Mouse (Mus musculus) 3T3-L1 (cell line): ENCODE results near the gene Sucla2.
"Not testable (repeated sequence)": the region's sequence is repeated elsewhere in the genome, so short reads cannot be mapped to it uniquely, and the experiment has no call there.

Experiments used
- DNase-seq: peaks from one replicate; pipeline ENCODE4 v3.0.0-alpha.2; 2015; ENCODE audit warnings: low read depth, low spot score

Gene Sucla2

DNA sequence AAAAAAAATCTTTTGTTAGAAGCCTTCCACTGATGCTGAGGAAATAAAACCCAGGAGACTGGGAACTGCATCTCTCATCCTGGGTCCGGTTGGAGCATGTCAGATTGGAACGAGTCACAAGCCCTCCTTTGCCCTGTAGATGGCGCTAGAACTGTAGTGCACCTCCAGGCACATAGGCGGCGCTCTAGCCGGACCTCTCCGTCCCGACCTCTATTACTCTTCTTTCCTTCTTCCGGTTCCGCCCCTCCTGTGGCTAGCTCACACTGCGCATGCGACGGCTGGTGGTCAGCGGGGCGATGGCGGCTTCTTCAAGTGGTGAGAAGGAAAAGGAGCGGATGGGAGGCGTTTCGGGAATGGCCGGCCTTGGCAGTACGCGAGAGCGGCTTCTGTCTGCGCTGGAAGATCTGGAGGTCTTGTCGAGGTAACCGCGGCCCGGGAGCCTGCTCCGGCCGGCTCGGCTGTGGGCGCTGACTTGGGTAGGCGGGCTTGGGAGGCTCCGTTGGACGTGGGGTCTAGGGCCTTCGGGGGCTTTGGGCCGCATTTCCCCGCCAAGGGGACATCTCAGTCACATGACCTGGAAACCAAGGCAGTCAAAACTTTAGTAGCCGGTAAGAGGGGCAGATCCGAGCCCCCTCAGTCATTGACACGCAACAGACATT, 15.2 kb upstream of the Sucla2 start, which contains the start of gene Med4:
TSS of gene Med4 (plus strand) at position 261 of the 659 bp plus-strand sequence.
- peak; percentile 97 for DNase-seq

DNA sequence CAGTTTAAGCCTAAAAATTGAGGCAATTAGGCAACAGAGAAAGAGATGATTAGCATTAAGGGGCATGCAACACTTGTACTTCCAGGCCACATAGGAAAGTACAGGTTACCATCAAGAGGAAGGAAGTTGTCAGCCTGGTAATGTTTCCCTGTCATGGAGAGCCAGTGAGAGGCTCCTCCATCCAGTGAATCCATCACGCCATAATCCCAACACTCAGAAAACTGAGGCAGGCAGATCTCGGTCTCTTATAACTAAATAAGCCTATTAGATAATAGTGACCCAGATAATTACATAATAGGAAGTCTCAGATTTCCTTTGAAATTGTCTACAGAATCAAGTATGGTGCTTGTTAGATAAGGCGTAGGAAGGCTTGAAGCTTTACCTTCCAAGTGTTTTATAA, 983 bp upstream of the Sucla2 start:
- peak; percentile 11 for DNase-seq

DNA sequence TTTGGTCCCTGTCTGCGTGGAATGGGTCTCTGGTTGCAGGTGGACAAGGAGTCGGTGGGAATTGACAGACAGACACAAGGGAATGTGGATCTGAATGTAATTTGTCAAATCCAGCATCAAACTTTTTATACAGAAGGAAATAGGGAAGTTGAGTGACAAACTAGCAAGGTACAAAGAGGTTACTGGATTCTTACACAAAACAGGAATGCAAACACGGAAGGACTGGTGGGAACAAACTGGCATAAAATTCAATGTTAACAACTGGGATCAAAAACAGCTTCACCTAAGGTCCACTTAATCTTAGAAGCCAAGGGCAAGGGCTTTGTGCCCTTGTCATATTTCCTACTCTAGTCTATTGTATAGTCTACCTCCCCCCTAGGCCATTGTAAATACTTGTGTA, 3.5 kb downstream of the Sucla2 start:
- DNase-seq = not testable (repeated sequence)

DNA sequence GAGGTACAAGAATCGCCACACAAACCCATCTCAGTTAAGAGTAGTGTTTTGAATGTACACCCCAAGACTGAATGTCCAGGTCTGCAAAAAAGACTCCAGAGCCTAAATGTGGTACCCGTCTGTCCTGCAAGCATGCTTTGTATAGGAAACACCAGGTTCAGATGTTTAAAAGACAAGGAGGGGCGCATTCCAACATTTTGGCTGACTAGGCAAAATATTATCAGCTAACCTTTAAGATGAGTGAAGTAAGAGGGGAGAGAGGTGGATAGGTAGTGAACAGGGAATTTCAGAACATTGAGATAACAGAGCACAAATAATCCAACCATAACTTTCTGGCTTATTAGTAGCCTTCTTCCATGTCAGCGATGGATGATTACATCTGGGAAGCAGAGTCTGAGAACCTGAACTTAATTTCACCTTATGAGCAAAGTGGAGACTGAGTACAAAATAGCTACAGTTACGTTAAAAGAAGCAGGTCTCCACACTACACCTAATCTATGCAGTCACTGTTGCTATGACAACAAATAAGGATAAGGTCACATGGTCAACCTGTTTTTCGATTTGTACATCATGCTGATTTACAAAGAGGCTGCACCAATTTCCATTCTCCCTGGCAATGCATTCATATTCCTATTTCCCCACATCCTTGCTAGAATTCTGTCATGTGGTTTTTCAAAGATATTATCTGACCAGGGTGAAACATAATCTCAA, 8.8 kb downstream of the Sucla2 start:
- no peak for DNase-seq

DNA sequence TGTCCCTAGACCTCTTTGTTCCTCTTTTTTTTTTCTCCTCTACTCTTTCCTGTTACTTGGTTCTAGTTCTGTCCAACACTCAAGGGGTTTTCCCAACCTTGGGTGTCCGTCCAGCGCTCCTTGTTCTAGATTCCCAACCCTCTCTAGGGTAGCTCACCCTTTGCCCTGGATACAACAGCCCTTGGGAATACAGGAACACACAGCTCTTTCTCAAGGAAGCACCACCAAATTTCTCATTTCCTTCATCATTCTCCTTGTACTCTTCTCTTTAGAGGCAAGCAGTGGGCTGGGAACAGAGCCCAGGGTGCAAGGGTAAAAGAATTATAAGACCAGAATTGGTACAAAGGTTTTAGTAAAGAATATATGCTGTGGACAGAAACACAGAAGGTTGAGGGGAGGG, 10.5 kb downstream of the Sucla2 start:
- no peak for DNase-seq

DNA sequence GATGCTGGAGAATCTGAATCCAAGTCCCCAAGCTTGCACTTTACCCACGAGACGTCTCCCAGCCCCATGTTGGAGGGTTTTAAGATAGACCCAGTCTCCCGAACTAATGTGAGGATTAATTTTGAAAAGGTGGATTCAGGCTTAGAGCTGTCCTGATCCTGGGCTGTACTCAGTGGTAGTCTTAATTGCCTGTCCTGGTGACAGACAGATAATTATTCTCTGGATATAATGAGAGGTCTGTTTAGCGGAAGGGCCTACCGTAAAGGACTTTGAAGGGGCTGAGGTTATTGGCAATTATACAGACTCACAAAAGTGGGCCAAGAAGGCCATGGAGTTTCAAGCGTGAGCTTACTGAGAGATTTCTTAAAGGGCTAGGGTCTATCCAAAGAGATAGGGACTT, 18.7 kb downstream of the Sucla2 start:
- DNase-seq = no peak

DNA sequence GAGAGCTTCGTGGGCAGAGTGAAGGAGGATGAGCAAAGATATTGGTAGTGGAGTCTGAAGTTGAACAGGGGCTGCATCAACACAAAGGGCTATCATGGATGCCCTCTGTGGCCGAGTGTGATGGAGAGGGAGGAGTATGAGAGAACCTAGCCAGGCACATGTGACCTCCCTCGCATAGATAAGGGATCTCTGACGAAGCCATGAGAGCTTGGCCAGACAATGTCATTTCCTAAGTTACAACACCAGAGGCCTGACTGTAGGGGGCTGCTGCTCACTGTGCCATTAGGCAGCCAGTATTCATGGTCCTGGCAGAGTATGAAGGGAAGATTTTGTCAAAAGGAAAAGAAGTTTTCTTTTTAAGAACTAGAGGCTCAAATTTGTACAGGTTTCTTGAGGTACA, 21.9 kb downstream of the Sucla2 start:
- no peak for DNase-seq

DNA sequence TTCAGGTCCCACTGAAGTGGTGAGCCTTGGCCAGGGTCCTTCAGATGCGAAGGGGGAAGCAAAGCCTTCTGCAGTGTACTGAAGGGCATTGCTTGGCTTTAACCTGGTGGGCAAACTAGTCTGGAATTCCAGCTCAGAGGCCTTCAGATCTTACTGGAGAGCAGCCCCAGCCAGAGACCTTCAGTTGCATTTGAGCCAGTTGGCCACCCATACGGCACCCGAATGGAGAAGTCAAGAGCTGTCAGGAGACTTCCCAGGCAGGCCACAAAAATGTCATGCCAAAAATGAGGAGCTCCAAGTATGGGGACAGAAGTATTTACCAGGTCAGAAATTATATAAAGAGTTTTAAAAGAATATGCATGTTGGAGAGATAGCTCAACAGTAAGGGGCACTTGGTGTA, 22.9 kb downstream of the Sucla2 start, which contains the start of gene Nudt15:
TSS of gene Nudt15 (minus strand) at position 192 of the 400 bp plus-strand sequence.
- no peak for DNase-seq

DNA sequence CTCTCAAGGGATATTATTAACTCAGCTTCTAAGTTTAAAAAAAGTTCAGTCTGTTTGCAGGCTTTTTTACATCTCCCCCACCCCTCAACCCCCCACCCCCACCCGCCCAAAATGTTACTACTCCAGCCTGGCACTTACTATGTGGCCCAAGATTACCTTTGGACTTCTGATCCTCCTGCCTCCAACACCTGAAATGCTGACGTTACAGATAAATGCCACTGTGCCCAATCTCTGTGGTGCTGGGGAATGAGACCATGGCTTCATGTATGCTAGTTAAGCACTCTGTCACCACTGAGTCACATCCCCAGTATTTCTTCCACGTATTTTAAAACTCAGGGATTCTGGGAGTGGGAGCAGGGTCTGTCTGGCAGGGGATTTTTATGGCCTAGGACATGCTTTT, 25.2 kb downstream of the Sucla2 start:
- DNase-seq = no peak

DNA sequence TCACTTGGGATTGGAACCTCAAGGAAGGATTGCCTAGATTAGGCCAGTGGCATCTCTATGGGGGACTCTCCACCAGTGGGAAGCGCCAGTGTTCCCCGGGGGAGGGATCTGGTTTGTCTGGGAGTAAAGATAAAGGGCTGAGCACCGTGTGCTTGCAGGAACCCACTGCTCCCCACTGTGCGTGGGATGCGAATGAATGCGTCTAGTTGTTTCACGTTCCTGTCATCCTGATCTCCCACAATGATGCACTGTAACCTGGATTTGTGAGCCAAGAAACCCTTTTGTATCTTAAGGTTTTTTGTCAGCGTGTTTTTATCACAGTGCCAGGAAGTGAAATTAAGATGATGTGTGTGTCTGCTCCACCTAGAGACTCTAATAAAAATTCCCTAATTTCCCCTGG, 25.6 kb downstream of the Sucla2 start:
- DNase-seq = no peak

DNA sequence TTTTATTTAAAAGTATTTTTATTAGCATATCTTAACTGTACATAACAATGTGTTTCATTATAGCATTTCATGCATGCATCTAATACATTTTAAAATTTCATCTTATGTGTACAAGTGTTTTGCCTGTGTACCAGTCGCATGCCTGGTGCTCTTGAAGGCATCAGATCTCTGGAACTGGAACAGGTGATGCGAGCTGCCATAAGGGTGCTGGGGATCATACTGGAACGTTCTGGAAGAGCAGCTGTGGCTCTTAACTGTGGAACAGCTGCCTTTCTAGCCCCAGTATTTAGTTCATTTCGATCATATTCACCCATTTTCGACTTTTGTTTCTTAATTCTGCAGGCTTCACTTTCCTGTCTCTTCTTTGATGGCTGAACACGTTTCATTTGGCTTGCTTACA, 26.0 kb downstream of the Sucla2 start:
- DNase-seq = no peak

DNA sequence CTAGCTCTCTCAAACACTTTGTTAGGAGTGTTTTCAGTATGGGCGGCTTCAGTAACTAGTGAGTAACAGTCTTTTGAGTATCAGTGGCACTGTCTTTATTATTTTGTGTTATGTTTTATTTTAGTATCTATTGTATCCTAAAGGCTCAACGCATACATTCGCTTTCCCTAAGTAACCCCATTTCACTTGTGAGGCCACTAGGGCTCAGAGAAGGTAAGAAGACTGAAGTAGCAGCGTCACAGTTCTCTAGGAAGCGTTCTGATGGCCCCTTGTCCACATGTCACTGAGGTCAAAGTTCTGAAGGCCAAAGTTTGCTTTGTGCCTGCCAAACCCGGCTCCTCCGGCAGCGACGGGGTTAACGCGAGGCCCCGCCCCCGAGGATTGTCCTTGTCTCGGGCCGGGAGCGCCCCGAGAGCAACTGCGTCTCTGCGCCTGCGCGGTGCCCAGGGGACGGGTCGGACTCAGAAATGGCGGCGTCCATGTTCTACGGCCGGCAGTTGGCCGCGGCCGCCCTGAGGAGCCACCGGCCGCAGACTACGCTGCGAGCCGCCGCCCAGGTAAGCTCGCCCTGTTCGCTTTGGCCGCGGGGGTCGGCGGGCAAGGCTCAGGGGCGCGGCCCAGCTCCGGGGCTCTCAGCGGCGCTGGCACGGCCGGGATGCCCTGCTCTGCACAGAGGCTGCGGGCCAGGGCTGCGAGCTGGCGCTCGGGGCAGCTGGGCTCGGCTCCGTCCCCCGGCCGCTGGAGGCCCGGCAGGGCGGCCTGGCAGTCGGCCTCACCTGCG, 27.4 kb downstream of the Sucla2 start:
- DNase-seq = peak; percentile 90

DNA sequence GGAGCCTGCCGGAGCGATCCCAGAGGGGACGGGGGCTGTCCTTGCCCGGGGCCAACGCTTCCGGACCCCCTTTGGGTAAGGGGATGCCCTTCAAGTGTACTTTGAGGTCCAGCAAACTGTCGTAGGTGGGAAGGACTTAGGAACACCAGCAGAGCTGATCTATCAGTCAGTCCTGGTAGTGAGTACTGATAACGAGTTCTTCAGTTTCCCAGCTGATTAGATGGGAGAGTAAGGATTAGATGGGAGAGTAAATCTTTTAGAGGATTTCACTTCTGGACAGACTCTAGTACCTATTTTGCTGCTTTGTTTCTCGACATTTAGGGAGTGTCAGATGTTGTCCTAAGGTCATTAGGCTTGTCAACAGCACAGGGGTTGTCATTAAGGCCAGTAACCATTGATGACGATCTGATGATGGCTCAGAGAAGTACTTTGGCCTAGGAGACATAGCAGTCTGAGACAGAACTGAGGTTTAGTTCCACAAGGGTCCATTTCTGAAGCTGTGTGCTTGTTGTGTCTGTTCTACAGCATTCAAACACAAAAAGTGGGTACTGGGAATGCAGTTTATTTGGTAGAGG, 28.1 kb downstream of the Sucla2 start:
- DNase-seq = peak; percentile 22

DNA sequence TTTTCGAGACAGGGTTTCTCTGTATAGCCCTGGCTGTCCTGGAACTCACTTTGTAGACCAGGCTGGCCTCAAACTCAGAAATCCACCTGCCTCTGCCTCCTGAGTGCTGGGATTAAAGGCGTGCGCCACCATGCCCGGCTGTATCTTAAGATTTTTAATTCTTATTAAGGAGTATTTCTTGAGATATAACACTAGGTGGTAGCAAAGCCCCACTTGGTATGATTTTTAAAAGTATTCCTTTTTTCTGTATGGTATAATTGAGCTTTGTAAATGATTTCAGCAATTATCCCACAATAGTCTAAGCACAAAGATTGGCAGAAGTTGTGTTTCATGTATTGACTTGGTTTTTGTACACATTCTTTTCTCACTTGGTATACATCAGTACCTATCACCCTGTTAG, 44.7 kb downstream of the Sucla2 start:
- not testable (repeated sequence) for DNase-seq

DNA sequence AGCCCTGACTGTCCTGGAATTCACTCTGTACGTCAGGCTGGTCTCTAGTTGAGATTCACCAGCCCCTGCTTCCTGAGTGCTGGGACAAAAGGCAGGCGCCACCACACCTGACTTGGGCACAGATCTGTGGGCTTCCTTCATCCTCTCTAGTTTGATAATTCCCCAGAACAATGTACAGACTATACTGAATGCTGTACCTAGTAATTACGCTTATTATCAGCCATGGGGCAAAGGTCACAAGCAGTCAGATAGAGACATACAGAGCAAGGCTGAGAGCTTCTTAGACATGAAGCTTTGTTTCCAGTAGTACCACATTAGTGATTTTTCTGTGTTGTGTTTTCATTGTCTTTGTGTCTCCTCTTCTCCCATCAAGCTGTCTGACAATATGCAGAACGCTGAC, 46.0 kb downstream of the Sucla2 start:
- no peak for DNase-seq

DNA sequence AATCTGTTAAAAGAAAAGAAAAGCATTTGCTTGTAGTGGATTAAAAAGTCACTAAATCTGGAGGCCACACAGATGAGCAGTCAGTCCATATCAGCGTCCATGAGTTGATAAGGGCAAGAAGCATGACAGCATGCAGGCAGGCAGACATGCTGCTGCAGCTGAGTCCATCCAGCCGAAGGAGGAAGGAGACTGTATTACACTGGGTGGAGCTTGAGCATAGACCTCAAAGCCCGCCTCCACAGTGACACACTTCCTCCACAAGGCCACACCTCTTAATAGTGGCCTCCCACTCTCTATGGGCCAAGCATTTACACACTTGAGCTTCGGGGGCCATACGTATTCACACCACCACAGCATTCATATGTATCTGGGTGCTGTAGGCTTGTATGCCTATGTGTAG, 48.9 kb downstream of the Sucla2 start:
- DNase-seq = no peak

DNA sequence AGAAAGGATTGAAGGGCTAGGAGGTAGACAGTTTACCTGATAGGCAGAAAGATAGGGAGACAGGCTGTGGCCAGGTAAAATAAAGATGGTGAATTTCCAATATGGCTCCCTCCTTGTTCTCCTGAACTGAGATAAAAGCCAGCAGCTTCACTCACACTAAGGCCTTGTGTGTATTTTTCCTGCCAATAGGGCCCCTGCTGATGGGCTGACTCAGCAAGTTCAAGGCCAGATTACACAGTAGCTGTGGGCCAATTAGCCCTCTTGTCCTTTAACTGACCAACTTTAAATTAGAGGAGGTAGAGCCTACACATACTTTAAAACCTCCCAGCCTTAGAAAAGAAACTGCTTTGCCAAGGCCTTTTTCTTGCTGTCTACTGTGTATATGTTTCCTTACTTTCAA, 51.2 kb downstream of the Sucla2 start:
- peak; percentile 10 for DNase-seq

DNA sequence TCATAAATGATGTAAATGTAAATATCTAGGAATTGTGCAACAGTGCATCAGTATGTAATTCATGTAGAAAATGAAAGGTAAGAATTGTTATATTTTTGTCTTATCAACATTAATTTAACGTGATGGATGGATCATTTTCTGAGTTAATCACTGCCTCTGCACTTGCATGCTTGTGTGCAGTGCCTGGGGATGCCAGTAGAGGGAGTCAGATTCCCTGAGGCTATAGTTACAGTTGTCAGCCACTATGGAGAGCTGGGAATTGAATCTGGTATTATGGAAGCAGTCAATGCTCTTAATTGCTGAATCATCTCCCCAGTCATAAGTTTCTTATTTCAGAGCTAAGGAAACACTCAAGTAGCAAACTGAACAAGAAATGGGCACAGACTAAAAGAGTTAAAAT, 63.0 kb downstream of the Sucla2 start:
- peak; percentile 13 for DNase-seq

DNA sequence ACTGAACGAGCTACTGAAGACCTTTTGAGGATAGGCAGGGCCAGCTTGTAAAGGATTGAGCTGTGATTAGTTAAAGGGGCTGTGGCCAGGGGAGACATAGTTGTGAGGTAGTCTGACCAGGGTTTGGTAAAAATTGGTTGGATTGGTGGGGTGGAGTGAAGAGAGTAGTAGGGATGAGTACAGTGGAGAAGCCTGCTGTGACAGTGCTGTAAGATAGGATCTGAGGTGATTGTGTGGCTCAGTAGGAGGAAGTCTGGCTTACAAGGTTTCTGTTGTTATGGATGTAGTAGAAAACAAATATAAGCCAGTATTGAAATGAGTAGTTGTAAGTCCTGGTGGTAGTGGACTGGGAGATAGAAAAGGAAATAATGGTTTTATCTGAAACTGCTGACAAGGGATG, 67.0 kb downstream of the Sucla2 start:
- no peak for DNase-seq

DNA sequence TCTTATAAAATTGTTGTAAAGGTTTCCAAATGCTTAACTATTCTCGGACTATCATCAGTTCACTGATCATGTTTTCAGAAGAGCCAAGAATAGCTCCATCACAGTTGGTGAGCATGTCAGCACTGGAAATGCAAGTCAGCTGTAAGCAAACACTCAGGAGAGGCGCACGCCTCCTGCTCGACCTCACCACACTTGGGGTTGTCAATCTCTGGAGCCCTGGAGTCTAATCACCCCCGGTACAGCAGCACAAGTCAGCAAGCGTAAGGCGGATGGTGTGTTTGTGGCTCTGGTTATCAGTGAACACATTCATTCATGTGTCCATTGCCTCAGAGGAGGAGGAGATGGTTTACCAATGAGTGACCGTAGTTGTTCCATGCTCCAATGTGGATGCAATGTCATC, 74.6 kb downstream of the Sucla2 start:
- no peak for DNase-seq

DNA sequence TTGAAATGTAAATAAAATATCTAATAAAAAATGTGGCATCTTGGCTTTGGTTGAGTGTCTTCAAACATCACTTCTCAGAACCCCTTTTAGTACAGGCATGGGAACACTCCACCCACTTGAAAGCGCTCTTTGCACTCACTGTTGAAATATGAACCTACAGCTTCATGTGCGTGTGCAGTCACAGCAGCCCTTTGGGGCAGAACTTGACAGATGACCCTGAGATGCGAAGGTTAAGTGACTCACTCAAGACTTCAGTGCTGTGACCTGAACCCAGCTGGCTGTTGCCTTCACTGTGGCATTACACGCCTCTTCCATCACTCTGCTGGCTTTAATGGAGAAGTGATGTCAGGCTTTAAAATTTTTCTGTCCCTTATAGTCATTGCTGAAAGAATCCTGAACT, 82.6 kb downstream of the Sucla2 start:
- DNase-seq = peak; percentile 64
